Mouse (Mus musculus): ENCODE measurements around the gene Wdr54.
A peak's percentile ranks its signal among the peaks of the same experiment; 100 is the strongest.
"Not testable (repeated sequence)": the region's sequence is repeated elsewhere in the genome, so short reads cannot be mapped to it uniquely, and the experiment has no call there.

The Wdr54 gene

DNA sequence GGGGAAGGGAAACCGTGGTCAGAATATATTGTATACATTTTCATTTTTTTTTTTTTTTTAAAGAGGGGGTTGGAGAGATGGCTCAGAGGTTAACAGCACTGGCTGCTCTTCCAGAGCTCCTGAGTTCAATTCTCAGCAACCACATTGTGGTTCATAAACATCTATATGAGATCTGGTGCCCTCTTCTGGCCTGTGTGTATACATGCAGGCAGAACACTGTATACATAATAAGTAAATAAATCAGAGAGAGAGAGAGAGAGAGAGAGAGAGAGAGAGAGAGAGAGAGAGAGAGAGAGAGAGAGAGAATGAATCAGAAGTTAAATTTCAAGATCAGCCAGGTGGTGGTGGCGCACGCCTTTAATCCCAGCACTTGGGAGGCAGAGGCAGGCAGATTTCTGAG lies 3.3 kb upstream of the Wdr54 start:
- DNase-seq: not testable (repeated sequence)

DNA sequence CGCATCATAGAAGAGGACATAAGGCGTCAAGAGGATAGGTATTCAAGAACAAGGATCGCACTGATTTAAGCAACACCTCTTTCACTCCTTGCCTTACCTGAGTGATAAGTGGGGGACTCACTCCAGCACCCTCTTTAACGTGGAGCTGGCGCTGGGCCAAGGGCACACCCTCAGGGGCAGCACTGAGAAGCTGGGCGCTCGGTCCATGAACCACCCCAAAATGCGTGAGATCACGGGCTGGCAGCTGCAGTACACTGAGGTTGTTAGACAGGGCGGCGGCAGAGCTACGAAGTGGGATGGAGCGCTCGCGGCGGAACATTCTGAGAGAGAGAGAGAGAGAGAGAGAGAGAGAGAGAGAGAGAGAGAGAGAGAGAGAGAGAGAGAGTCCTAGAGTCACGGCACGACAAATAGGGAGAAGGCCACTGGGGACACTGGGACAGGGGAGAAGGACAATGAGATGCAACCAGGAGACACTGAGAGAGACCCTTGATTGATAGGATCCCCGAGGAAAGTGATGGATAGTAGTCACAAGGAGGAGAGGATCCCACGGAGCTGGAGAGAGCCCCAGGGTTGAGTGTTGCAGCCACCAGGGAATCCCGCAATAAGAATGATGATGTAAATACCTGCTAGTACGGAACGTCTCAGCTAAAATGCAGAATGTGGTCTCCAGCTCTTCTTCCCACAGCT lies 502 bp downstream of the Wdr54 start:
- DNase-seq: no peak

- no peak for DNase-seq
Observed at GRCm38 (mm10) chr6:83153485-83153884, 2.7 kb downstream of the Wdr54 start.

- DNase-seq: no peak
Observed at GRCm38 (mm10) chr6:83153038-83153437, 3.2 kb downstream of the Wdr54 start.

GRCm38 (mm10) chr6:83151721-83152120 lies 4.5 kb downstream of the Wdr54 start:
- DNase-seq: no peak

DNA sequence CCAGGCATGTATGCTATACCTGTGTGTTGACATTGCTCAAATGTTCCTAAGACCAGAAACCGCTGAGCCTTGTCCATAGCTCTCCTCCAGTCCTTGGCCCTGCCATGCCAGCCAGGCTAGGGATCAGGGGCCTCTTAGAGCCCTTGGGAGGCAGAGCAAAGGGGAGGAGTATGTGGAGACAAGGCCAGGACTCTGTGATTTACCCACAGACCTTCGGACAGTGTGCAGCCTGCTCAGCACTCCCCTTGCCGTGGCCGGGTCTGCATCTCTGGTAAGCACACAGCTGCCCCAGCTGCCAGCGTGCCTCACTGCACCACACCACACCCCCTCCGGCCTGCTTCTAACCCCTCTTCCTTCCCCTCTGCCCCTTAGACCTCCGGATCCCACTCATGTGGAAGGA lies 8.9 kb downstream of the Wdr54 start:
- no peak for DNase-seq

GRCm38 (mm10) chr6:83145805-83146204 lies 10.4 kb downstream of the Wdr54 start:
- DNase-seq: no peak

DNA sequence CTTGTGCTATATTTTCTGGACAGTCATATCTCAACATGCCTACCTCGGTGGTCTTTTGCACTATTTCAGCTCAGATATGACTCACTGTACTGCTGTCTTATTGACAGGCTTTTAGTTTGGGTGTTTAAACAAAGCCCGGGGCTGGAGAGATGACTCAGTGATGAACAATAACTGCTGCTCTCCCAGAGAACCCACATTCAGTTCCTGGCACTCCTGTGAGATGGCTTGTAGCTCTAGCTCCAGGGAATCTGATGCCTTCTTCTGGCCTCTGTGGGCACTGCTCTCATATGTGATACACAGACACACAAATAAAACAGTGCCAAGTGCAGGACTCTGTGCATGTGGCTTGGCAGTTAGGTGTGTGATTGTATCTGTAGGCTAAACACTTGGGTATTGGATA lies 11.0 kb downstream of the Wdr54 start:
- no peak for DNase-seq

GRCm38 (mm10) chr6:83142886-83143285 lies 13.3 kb downstream of the Wdr54 start:
- DNase-seq: no peak

DNA sequence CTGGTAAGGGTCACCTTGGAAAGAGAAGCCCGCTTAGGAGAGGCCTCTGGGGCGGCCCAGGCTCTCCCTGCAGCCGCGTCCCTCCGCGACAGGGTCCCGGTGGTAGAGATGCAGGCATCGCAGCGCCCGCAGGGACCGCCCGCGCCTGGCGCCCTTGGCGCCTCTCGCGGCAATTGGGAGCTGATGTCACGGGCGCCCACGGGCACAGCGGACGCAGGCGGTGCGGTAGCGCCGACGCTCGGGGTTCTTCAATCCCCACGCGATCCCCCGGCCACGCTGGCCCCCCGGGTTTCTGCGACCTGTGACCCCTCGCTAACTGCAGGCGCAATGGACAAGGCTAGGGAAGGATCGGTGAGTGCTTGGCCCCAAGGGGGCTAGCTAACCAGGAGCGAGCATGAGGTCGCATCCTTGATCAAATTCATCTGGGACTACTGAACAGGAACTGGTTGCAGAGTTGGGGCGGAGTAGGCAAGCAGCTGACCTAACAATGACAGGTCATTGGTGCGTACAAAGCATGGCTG lies 13.9 kb downstream of the Wdr54 start:
- no peak for DNase-seq

DNA sequence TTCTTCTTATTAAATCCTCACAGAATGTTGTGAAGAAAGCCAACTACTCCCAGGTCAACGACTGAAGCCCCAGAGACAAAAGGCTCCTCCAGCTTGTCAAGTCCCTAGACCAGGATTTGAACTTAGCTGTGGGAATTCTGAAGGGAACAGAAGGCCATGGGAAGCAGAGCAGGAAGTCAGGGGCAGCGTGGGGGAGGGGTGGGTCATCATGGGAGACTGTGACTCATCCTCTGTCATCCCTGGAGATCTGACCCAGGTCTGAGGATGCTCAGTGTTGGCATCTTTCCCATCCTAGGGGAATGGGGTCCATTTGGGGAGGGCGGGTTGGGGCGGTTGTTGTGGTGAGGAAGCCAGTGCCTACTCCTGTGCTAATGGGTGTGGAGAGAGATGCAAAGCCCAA lies 14.6 kb downstream of the Wdr54 start:
- no peak for DNase-seq

DNA sequence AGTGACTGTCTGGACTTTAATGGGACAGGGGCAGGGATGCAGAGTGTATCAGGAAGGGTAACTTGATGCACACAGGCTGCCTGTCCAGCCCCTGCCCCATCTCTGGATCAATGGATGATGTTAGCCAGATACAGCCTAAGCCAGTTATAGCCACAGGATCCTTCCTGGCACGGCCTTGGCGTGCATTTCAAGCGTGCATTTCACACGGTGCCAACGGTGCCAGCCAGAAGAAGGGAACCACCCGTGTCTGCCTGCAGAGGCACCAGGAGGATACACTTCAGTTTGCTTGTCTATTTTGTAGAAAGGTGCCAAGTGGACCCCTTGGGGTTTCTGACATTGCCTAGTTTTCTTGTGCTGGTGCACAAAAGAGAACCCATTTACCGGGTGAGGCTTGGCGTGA lies 16.2 kb downstream of the Wdr54 start:
- no peak for DNase-seq

DNA sequence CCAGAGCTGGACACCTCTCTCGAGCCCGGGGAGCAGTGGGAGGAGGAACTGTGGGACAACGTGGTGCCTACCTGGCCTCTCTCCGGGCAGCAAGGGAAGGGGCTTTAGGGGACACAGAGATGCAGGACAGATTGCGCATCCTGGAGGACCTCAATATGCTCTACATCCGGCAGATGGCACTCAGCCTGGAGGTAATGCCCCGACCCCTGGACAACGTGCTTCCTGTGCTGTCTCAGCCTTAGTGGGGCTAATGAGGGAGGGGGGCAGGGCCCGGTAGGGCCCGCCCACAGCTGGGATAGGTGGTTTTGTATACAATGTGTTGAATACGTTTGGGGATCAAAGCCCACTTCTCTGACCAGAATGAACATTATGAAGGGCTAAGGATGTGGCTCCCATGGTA lies 18.1 kb downstream of the Wdr54 start:
- DNase-seq: peak; percentile 36

- peak; percentile 89 for DNase-seq
Observed at GRCm38 (mm10) chr6:83137576-83137950, 18.6 kb downstream of the Wdr54 start.

- DNase-seq: peak; percentile 70
Observed at GRCm38 (mm10) chr6:83136881-83137575, 19.2 kb downstream of the Wdr54 start.

DNA sequence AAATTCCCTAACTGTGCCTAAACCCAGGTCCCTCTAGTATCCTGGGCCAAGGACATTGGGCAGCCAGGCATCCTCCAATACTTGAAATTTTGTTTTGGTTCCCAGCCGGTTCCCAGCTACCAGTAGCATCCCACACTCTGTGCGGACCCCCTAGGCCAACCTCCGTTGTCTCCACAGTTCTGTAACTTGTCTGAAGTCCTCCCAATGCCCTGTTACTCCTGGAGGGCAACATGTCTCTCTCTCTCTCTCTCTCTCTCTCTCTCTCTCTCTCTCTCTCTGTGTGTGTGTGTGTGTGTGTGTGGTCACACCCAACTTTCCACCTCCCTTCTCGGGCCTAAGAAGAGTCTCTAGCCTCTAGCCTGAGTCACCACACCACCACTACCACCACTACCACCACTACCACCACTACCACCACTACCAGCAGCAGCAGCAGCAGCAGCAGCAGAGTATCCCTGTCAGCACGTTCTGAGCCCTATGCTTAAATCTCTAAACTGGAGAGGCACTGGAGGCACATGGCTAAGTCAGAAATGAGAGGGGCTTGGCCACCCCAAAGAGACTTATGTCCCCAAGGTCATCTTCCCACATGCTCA lies 19.8 kb downstream of the Wdr54 start:
- no peak for DNase-seq

DNA sequence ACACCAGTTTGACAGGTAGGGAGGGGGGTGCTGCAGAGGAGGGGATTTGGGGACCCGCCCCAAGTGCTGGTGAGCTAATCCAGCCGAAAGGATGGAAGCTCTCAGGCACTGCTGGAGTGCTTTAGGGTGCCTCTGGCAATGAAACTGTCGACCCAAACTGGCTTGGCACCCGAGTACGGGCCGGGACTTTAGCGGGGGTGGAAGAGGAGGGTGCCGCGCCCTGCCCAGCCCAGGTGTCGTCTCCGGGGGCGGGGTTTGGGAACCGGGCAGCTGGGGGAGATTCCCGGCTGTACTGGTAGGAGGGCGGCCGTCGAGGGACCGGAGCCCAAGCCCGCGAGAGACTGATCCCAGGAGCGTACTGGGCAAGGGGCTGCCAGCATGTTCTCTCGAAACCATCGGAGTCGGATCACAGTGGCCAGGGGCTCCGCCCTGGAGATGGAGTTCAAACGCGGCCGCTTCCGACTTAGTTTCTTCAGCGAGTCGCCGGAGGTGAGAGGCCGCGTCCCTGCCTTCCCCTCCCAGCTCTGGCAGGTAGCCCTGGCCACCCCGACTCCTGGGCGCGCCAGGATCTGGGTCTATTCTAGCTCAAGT lies 20.5 kb downstream of the Wdr54 start:
- DNase-seq: peak; percentile 80

DNA sequence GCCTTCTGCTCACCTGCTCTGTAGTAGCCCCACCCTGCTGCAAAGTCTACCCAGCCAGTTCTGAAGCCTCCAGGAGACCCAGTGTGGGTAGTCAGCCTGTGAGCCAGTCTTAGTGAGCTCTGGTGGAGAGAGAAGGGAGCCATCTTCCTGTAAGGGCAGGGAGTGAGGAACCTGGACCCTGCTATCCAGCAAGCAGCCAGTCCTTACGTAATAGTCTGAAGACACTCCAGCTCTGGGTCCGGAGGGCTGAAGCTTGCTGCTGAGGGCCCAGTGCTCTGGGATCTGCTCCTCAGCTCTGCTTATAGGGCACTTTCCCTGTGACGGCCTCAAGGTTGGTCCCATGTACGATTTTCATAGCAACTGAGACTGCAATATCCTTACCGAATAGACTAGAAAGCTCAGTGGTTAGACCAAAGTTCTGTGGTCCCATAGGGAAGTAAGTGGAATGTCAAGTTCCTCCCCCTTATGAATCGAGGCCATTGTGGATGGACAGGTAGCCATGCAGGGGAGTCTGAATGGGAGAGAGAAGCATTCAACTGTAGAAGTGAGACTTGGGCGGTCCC lies 21.2 kb downstream of the Wdr54 start, which contains the start of gene Rtkn:
Rtkn (plus strand) TSS at position 513 of the 563 bp plus-strand sequence.
- DNase-seq: peak; percentile 77

DNA sequence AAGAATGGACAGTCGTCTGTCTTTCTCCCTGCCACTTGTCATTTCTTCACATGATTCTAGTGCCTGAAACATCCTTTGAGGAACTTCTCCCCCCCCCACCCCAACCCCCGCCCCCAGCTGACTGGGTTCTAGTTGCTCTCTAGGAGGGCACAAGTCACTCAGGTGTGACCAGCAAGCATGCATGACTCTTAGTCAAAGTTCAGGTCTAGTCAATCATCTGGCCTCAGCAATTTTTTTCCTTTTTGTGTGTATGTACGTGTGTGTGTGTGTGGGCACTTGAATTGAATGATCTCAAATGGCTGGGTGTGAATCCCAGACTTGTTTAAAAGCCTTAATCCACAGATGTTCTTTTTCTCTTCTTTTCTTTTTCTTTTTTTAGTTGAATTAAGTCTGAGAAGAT lies 22.0 kb downstream of the Wdr54 start:
- peak; percentile 51 for DNase-seq

- peak; percentile 35 for DNase-seq
Observed at GRCm38 (mm10) chr6:83132176-83132919, 23.8 kb downstream of the Wdr54 start.

DNA sequence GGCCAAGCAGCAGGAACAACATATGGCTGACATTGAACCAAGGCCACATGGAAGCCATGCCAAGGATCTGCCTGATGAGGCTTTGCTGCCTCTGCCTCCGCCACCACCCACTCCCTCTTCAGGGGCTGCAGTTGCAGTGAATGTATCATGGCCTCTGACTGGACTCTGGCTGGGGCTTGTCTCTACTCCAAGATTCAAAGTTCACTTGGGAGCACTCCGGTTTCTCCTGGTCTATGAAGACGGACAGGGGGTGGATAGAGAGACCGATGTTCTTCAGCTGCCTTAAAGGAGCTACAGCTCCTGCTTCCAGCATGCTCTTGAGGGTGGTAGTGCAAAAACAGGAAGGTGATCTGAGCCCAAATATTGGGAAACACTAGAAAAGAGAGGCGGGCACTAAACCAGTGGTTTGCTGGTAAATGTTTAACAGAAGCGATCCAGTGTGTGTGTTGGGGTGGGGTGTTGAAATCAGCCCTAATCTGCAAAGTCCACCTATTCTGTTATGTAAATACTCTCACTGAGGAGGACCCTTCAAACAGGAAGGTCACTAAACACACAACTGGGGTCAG lies 24.6 kb downstream of the Wdr54 start:
- peak; percentile 88 for DNase-seq

DNA sequence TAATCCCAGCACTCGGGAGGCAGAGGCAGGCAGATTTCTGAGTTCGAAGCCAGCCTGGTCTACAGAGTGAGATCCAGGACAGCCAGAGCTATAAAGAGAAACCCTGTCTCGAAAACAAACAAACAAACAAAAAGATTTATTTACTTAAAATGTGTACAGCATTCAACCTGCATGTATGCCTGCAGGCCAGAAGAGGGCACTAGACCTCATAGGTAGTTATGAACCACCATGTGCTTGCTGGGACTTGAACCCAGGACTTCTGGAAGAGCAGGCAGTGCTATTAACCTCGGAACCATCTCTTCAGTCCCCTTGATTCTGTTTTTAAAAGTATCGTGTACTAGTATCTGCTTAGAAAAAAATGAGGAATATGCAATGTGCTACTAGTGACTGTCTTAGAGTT lies 28.8 kb downstream of the Wdr54 start:
- DNase-seq: no peak

Data from kidney, adult 11 months (tissue).